Mouse (Mus musculus): Measurements from ENCODE around the gene Tnfrsf12a. TPM values are rescaled to one million over a fixed set of nuclear protein-coding genes. Genes with fewer than 3 reads are reported as not detected.

Tnfrsf12a gene
- polyA plus RNA-seq, 1 experiment from 2014 or later, result 35.4 TPM

GRCm38 (mm10) chr17:23675564-23676281 lies 1.5 kb downstream of the Tnfrsf12a start:
- DNase-seq (ENCODE audit: low spot score), result no peak
- WGBS, result 7% methylated on average over 15 of the region's 15 CpGs
- H3K27ac ChIP-seq, result peak overlapping the region; percentile 90

GRCm38 (mm10) chr17:23675127-23675526 lies 2.1 kb downstream of the Tnfrsf12a start:
- 9% methylated on average over 5 of the region's 5 CpGs for WGBS
- no peaks in the 10 kb centered on the region for H3K9me3 ChIP-seq
- peaks cover 30% of the 10 kb centered on the region for H3K27me3 ChIP-seq (ENCODE audit: insufficient read depth, poor library complexity, severe bottlenecking)
- no peak for DNase-seq (ENCODE audit: low spot score)
- H3K4me3 ChIP-seq, result peak overlapping the region; percentile 72
- H3K36me3 ChIP-seq, result peaks cover 15% of the 10 kb centered on the region
- peak overlapping the region; percentile 90 for H3K27ac ChIP-seq
- H3K4me1 ChIP-seq, result peaks cover 44% of the 10 kb centered on the region

More at GRCm38 (mm10) chr17:23675564-23676281, 1.5 kb downstream of the Tnfrsf12a start:
- H3K36me3 ChIP-seq, result peaks cover 9% of the 10 kb centered on the region; the same call in 1 of the 2 replicates
- H3K4me1 ChIP-seq, result peaks cover 44% of the 10 kb centered on the region
- H3K27me3 ChIP-seq (ENCODE audit: insufficient read depth, poor library complexity, severe bottlenecking), result peaks cover 36% of the 10 kb centered on the region
- H3K4me3 ChIP-seq, result peak overlapping the region; percentile 72
- H3K9me3 ChIP-seq, result no peaks in the 10 kb centered on the region

- Histone ChIP-seq H3K9me3 (no peaks in the 10 kb centered on the region), H3K27me3 (ENCODE audit: insufficient read depth, poor library complexity, severe bottlenecking) (peaks cover 22% of the 10 kb centered on the region), H3K27ac (peak overlapping the region; percentile 90), H3K4me1 (peaks cover 41% of the 10 kb centered on the region), H3K4me3 (peak overlapping the region; percentile 72), H3K36me3 (peaks cover 21% of the 10 kb centered on the region)
- DNase-seq (ENCODE audit: low spot score), result no peak
- WGBS, result 22% methylated on average over 9 of the region's 9 CpGs
Observed at GRCm38 (mm10) chr17:23674271-23674952, 2.9 kb downstream of the Tnfrsf12a start.

GRCm38 (mm10) chr17:23673424-23674073 lies 3.7 kb downstream of the Tnfrsf12a start, which contains the start of the genes Hcfc1r1 and Thoc6:
Gene Hcfc1r1, plus strand, starts transcription at chr17:23673596.
Gene Thoc6, minus strand, starts transcription at chr17:23673882.
- H3K36me3 ChIP-seq, result peaks cover 30% of the 10 kb centered on the region
- WGBS, result under 1% methylated on average over 45 of the region's 45 CpGs
- H3K4me1 ChIP-seq, result peaks cover 37% of the 10 kb centered on the region
- H3K4me3 ChIP-seq, result peak within 1 kb of the TSS; percentile 72
- no peaks in the 10 kb centered on the region for H3K9me3 ChIP-seq
- peaks cover 14% of the 10 kb centered on the region for H3K27me3 ChIP-seq (ENCODE audit: insufficient read depth, poor library complexity, severe bottlenecking)
- H3K27ac ChIP-seq, result peak within 1 kb of the TSS; percentile 90
- DNase-seq (ENCODE audit: low spot score), result peak; percentile 98

- peak overlapping the region; percentile 72 for H3K4me3 ChIP-seq
- H3K4me1 ChIP-seq, result peaks cover 37% of the 10 kb centered on the region
- H3K27me3 ChIP-seq (ENCODE audit: insufficient read depth, poor library complexity, severe bottlenecking), result peaks cover 10% of the 10 kb centered on the region; the same call in 1 of the 2 replicates
- no peak overlapping the region for H3K27ac ChIP-seq
- no peak for DNase-seq (ENCODE audit: low spot score)
- WGBS, result 63% methylated on average over 3 of the region's 3 CpGs
- peaks cover 37% of the 10 kb centered on the region for H3K36me3 ChIP-seq
- H3K9me3 ChIP-seq, result no peaks in the 10 kb centered on the region
Observed at GRCm38 (mm10) chr17:23672761-23673160, 4.5 kb downstream of the Tnfrsf12a start.

- H3K9me3 ChIP-seq, result no peaks in the 10 kb centered on the region
- peaks cover 10% of the 10 kb centered on the region; the same call in 1 of the 2 replicates for H3K27me3 ChIP-seq (ENCODE audit: insufficient read depth, poor library complexity, severe bottlenecking)
- 78% methylated on average over 3 of the region's 3 CpGs for WGBS
- H3K4me3 ChIP-seq, result no peak overlapping the region
- peaks cover 29% of the 10 kb centered on the region for H3K4me1 ChIP-seq
- no peak for DNase-seq (ENCODE audit: low spot score)
- no peak overlapping the region for H3K27ac ChIP-seq
- peaks cover 50% of the 10 kb centered on the region for H3K36me3 ChIP-seq
Observed at GRCm38 (mm10) chr17:23671519-23671918, 5.7 kb downstream of the Tnfrsf12a start.

GRCm38 (mm10) chr17:23670516-23671074 lies 6.7 kb downstream of the Tnfrsf12a start:
- Histone ChIP-seq H3K27me3 (ENCODE audit: insufficient read depth, poor library complexity, severe bottlenecking) (peaks cover 9% of the 10 kb centered on the region; the same call in 1 of the 2 replicates), H3K4me3 (no peak overlapping the region), H3K9me3 (no peaks in the 10 kb centered on the region), H3K36me3 (peaks cover 54% of the 10 kb centered on the region), H3K4me1 (peaks cover 24% of the 10 kb centered on the region), H3K27ac (no peak overlapping the region)
- DNase-seq (ENCODE audit: low spot score), result no peak
- 88% methylated on average over 7 of the region's 7 CpGs for WGBS

GRCm38 (mm10) chr17:23665511-23665910 lies 11.8 kb downstream of the Tnfrsf12a start:
- peaks cover 34% of the 10 kb centered on the region for H3K27me3 ChIP-seq (ENCODE audit: insufficient read depth, poor library complexity, severe bottlenecking)
- no peak overlapping the region for H3K27ac ChIP-seq
- 81% methylated on average over 14 of the region's 14 CpGs for whole genome bisulfite sequencing
- no peak overlapping the region for H3K4me3 ChIP-seq
- peaks cover 13% of the 10 kb centered on the region for H3K4me1 ChIP-seq
- no peak for DNase-seq (ENCODE audit: low spot score)
- H3K36me3 ChIP-seq, result peaks cover 44% of the 10 kb centered on the region
- no peaks in the 10 kb centered on the region for H3K9me3 ChIP-seq

- 16% methylated on average over 5 of the region's 5 CpGs for WGBS
- Histone ChIP-seq H3K4me3 (no peak overlapping the region), H3K27ac (no peak overlapping the region), H3K4me1 (peaks cover 16% of the 10 kb centered on the region), H3K9me3 (no peaks in the 10 kb centered on the region), H3K27me3 (ENCODE audit: insufficient read depth, poor library complexity, severe bottlenecking) (peaks cover 43% of the 10 kb centered on the region), H3K36me3 (peaks cover 34% of the 10 kb centered on the region)
- no peak for DNase-seq (ENCODE audit: low spot score)
Observed at GRCm38 (mm10) chr17:23664556-23665021, 12.7 kb downstream of the Tnfrsf12a start.

GRCm38 (mm10) chr17:23661526-23661925 lies 15.7 kb downstream of the Tnfrsf12a start:
- H3K27me3 ChIP-seq (ENCODE audit: insufficient read depth, poor library complexity, severe bottlenecking), result peaks cover 64% of the 10 kb centered on the region
- H3K4me1 ChIP-seq, result peaks cover 16% of the 10 kb centered on the region
- 2% methylated on average over 9 of the region's 9 CpGs for WGBS
- H3K27ac ChIP-seq, result no peak overlapping the region
- no peak for DNase-seq (ENCODE audit: low spot score)
- no peak overlapping the region for H3K4me3 ChIP-seq
- H3K36me3 ChIP-seq, result peaks cover 5% of the 10 kb centered on the region
- H3K9me3 ChIP-seq, result no peaks in the 10 kb centered on the region

GRCm38 (mm10) chr17:23660876-23661200 lies 16.4 kb downstream of the Tnfrsf12a start:
- H3K27ac ChIP-seq, result no peak overlapping the region
- no peak for DNase-seq (ENCODE audit: low spot score)
- H3K27me3 ChIP-seq (ENCODE audit: insufficient read depth, poor library complexity, severe bottlenecking), result peaks cover 64% of the 10 kb centered on the region
- WGBS, result 5% methylated on average over 14 of the region's 14 CpGs
- H3K36me3 ChIP-seq, result no peaks in the 10 kb centered on the region
- peak overlapping the region; percentile 33 for H3K4me3 ChIP-seq
- H3K4me1 ChIP-seq, result peaks cover 14% of the 10 kb centered on the region
- H3K9me3 ChIP-seq, result no peaks in the 10 kb centered on the region

GRCm38 (mm10) chr17:23660117-23660875 lies 17.0 kb downstream of the Tnfrsf12a start, which contains the start of gene Bicdl2:
Gene Bicdl2, plus strand, starts transcription at chr17:23660506.
- WGBS, result 8% methylated on average over 27 of the region's 27 CpGs
- Histone ChIP-seq H3K4me1 (peaks cover 10% of the 10 kb centered on the region; the same call in 1 of the 2 replicates), H3K27ac (no peak within 1 kb of the TSS), H3K4me3 (peak within 1 kb of the TSS; percentile 33), H3K9me3 (no peaks in the 10 kb centered on the region), H3K27me3 (ENCODE audit: insufficient read depth, poor library complexity, severe bottlenecking) (peaks cover 64% of the 10 kb centered on the region), H3K36me3 (no peaks in the 10 kb centered on the region)
- no peak for DNase-seq (ENCODE audit: low spot score)

Measured in heart, embryonic 10.5 days (tissue).